Mouse (Mus musculus) intestine, postnatal 0 days (tissue): ENCODE results near the gene Ghrhr. TPM values are rescaled to one million over a fixed set of nuclear protein-coding genes. Genes with fewer than 3 reads are reported as not detected.

Experiments
- ATAC-seq: fragments of 200-750 bp; cut with Nextera tagmentation; 2 replicates; pipeline ENCODE4 v1.8.0; 2017; ENCODE audit warnings: mild to moderate bottlenecking, moderate TSS enrichment, moderate library complexity
- H3K27ac ChIP-seq: fragments of 300-500 bp; sonication (generic); 2 replicates; pipeline ENCODE4 v1.5.1; 2014; ENCODE audit warnings: mild to moderate bottlenecking, low read depth, low read length, moderate library complexity
- H3K27me3 ChIP-seq: fragments of 300-500 bp; sonication (generic); replicated peaks from 2 replicates; pipeline ENCODE4 v1.6.1; 2014; ENCODE audit warnings: low read length, mixed read lengths; ENCODE audit not compliant: control insufficient read depth, insufficient read depth
- H3K36me3 ChIP-seq: fragments of 300-500 bp; sonication (generic); 2 replicates; pipeline ENCODE4 v1.6.1; 2014; ENCODE audit warnings: mild to moderate bottlenecking, moderate library complexity; ENCODE audit not compliant: control insufficient read depth, insufficient read depth
- H3K4me1 ChIP-seq: fragments of 300-500 bp; sonication (generic); replicated peaks from 2 replicates; pipeline ENCODE4 v1.6.1; 2014; ENCODE audit warnings: antibody characterized with exemption, low read length, mixed read lengths; ENCODE audit not compliant: control insufficient read depth, insufficient read depth
- H3K4me2 ChIP-seq: fragments of 300-500 bp; sonication (generic); replicated peaks from 2 replicates; pipeline ENCODE4 v1.6.1; 2014; ENCODE audit warnings: low read depth, mild to moderate bottlenecking, moderate library complexity
- H3K4me3 ChIP-seq: fragments of 300-500 bp; sonication (generic); 2 replicates; pipeline ENCODE4 v1.5.1; 2014; ENCODE audit warnings: low read depth, low read length
- H3K9ac ChIP-seq: fragments of 300-500 bp; sonication (generic); 2 replicates; pipeline ENCODE4 v1.6.1; 2014; ENCODE audit warnings: mild to moderate bottlenecking, low read depth, low read length
- H3K9me3 ChIP-seq: fragments of 300-500 bp; sonication (generic); 2 replicates; pipeline ENCODE4 v1.6.1; 2016; ENCODE audit warnings: mixed run types; ENCODE audit not compliant: control insufficient read depth
- CTCF ChIP-seq: sonication (generic); IDR thresholded peaks from 2 replicates; pipeline ENCODE4 v1.5.1; 2016; ENCODE audit warnings: low read depth, mild to moderate bottlenecking, control low read depth, antibody characterized with exemption, moderate library complexity
- WGBS: fragments of 180-500 bp; shearing (Covaris S2); extraction: QIAGEN DNeasy Blood & Tissue Kit; methylation state at CpG from one replicate; pipeline ENCODE4 v1.1.7; 2014; 5-methylcytosine and 5-hydroxymethylcytosine counted together
- polyA plus RNA-seq: library from polyadenylated mRNA; unstranded; fragments of >200 nt; fragmentation: Nextera tagmentation; extraction: Ambion mirVana; gene quantifications from 2 replicates; pipeline ENCODE4 v1.2.1, GENCODE M21; 2015

Ghrhr gene
- polyA plus RNA-seq, 1 experiment from 2014 or later: not detected

GRCm38 (mm10) chr6:55356017-55356703 lies 19.9 kb upstream of the Ghrhr start:
- WGBS: 33% methylated on average over 5 of the region's 5 CpGs
- Histone ChIP-seq H3K4me1 (peaks cover 7% of the 10 kb centered on the region; the same call in 1 of the 2 replicates), H3K36me3 (no peaks in the 10 kb centered on the region), H3K4me3 (no peak overlapping the region), H3K9ac (no peak overlapping the region), H3K9me3 (no peaks in the 10 kb centered on the region), H3K4me2 (no peak overlapping the region), H3K27me3 (no peaks in the 10 kb centered on the region), H3K27ac (no peak overlapping the region; the same call in 1 of the 2 replicates)
- no peak for ATAC-seq
- TF ChIP-seq CTCF: no peak

GRCm38 (mm10) chr6:55356976-55357635 lies 19.0 kb upstream of the Ghrhr start:
- Histone ChIP-seq H3K4me3 (no peak overlapping the region), H3K36me3 (no peaks in the 10 kb centered on the region), H3K4me1 (peaks cover 4% of the 10 kb centered on the region; the same call in 1 of the 2 replicates), H3K4me2 (no peak overlapping the region), H3K27me3 (no peaks in the 10 kb centered on the region), H3K27ac (peak overlapping the region; percentile 60), H3K9ac (no peak overlapping the region), H3K9me3 (no peaks in the 10 kb centered on the region)
- peak; percentile 17; the same call in 1 of the 2 replicates for ATAC-seq
- no peak; the same call in 1 of the 2 replicates for TF ChIP-seq CTCF
- 47% methylated on average over 5 of the region's 5 CpGs for WGBS

GRCm38 (mm10) chr6:55357636-55358031 lies 18.5 kb upstream of the Ghrhr start:
- no peak overlapping the region for H3K4me3 ChIP-seq
- no peak overlapping the region; the same call in 1 of the 2 replicates for H3K4me2 ChIP-seq
- TF ChIP-seq CTCF: no peak
- peak; percentile 92 for ATAC-seq
- H3K36me3 ChIP-seq: no peaks in the 10 kb centered on the region
- no peaks in the 10 kb centered on the region for H3K27me3 ChIP-seq
- no peaks in the 10 kb centered on the region for H3K9me3 ChIP-seq
- WGBS: 19% methylated on average over 6 of the region's 6 CpGs
- H3K27ac ChIP-seq: peak overlapping the region; percentile 60
- H3K9ac ChIP-seq: no peak overlapping the region
- peaks cover 4% of the 10 kb centered on the region; the same call in 1 of the 2 replicates for H3K4me1 ChIP-seq

DNA sequence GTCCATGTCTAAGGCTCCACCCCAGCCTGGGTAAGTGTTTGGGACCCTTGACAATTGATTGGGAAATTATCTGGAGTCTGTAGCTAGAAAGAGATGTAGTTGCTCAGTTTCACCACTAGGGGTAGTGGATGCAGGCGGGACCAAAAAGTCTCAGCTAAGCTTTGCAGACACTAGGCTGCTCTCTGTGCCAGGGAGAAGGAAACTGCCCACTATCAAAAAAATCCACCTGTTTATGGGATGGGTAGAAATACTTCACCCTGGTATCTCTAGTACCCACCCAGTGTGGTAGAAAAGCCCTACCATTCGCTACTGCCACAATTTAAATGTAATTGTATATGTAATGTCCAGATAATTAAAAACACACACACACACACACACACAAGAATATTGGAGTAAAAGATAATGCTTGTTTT lies 17.4 kb upstream of the Ghrhr start:
- Histone ChIP-seq H3K4me1 (peaks cover 4% of the 10 kb centered on the region; the same call in 1 of the 2 replicates), H3K9ac (no peak overlapping the region), H3K27ac (no peak overlapping the region), H3K9me3 (no peaks in the 10 kb centered on the region), H3K4me3 (no peak overlapping the region), H3K36me3 (no peaks in the 10 kb centered on the region), H3K27me3 (no peaks in the 10 kb centered on the region), H3K4me2 (no peak overlapping the region)
- peak; percentile 83 for TF ChIP-seq CTCF
- WGBS: 33% methylated on average over 2 of the region's 2 CpGs
- ATAC-seq: no peak

DNA sequence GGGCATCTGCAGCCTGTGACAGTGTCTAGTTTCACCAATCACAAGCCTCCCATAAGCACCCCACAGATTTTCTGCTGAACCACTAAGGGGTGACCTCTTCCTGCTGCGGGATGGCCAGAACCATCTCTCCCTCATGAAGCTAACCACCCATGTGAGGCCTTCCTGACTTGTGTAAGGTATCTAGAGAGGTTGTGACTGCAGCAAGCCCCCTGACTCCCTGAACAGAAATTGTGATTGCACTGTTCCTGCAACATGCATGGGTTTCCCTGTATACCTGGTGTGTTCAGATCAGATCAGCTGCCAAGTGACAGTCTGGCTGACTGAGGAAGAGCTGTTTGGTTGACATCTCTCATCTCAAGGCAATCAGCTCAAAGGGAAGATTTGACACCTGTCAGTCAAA lies 13.4 kb upstream of the Ghrhr start:
- ATAC-seq: no peak
- Histone ChIP-seq H3K4me2 (no peak overlapping the region), H3K27me3 (no peaks in the 10 kb centered on the region), H3K36me3 (no peaks in the 10 kb centered on the region), H3K9ac (no peak overlapping the region), H3K9me3 (no peaks in the 10 kb centered on the region), H3K4me1 (peaks cover 2% of the 10 kb centered on the region; the same call in 1 of the 2 replicates), H3K4me3 (no peak overlapping the region), H3K27ac (no peak overlapping the region)
- no peak for TF ChIP-seq CTCF
- WGBS: 90% methylated on average over 1 of the region's 1 CpGs

DNA sequence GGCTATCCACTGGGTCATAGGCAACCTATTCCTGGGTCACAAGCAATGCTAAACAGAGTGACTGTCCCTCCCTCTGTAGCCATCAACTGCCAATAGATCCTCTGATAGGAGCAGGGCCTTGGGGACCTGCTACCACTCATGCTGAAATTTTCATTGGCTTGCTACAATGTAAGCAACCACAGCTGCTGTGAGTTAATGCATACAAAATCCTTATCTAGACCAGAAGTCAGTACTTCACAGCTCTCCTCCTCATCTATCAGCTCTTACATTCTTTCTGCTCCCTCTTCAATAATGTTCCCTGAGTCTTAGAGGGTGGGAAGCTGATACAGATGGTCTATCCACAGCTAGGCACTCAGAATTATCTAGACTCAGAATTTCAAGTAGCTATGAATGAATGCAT lies 9.0 kb upstream of the Ghrhr start:
- Histone ChIP-seq H3K36me3 (no peaks in the 10 kb centered on the region), H3K4me1 (no peaks in the 10 kb centered on the region), H3K27me3 (no peaks in the 10 kb centered on the region), H3K4me2 (no peak overlapping the region), H3K4me3 (no peak overlapping the region), H3K9ac (no peak overlapping the region), H3K27ac (no peak overlapping the region), H3K9me3 (no peaks in the 10 kb centered on the region)
- no peak for TF ChIP-seq CTCF
- ATAC-seq: no peak
